Mouse (Mus musculus) adrenal gland, adult (tissue): ENCODE measurements around the gene Vill.

ENCODE experiments used
- DNase-seq, 2 experiments: peaks; one replicate each; pipeline ENCODE4 v3.0.0; 2022 to 2023; ENCODE audit warnings: low spot score in 1 of 2; ENCODE audit not compliant: inconsistent age in 2 of 2

Gene Vill

DNA sequence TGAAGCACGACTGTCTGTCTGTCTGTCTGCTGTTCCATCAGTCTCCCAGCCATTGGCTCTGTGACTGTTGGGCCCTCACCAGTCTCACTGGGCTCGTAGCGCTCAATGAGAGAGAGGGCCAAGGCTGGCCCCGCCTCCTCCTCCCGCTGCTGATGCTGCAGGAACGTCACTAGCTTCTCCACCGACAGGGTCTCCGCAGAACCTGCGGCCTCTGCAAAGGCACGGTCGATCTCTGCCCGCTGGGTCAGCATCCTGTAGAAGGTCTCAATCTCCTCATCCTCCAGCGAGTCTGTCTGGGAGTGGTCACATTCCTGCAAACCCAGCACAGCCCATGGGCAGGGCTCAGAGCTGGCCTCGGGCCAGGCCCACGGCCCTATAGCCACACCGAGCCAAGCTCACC, 23.1 kb downstream of the Vill start:
- no peak for DNase-seq

DNA sequence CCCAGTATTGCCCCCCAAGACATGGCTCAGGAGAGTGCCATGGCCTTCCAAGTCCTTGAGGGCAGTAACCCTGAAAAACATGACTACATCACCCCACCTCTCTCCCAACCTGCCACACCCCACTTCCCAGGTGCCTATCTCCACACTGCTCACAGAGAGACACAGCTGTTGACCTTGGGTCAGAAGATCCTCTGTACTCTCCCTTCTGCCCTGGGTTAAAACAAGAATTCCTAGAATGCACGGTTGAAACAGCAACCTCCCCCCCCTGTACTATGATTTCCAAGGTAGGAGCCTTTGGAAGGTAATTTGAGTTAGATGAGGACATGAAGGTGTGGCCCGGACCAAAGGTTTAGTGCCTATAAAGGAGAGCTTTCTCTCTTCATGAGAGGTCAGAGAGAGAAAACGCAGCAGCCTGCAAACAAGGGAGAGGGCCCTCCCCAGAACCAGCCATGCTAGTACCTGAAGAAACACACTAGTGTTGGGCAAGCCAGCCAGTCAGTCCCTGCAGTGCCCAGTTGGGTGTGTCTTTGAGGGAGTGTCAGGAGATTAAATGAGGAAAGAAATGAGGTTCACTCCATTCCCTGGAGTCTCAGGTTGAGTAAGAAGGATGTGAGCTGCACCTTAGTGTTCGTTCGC, 27.6 kb downstream of the Vill start:
- DNase-seq: no peak

DNA sequence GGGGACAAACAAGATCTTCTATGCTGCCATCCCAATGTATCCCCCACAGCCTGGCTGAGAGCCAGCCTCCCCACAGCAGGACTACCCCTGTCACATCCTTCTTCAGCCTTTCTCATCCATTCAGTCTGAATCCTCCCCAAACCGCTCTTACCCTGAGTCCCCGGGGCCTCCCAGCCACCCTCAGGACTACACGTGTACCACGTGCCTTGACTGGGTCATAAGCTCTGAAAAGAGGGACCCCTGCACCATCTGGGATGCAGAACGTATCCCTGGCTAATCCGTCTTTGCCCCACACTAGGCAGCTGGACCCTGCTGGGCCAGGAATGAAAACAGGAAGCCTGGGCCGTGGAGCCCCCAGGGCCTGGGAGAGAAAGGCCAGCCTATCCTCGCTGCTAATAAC, 29.5 kb downstream of the Vill start:
- DNase-seq: no peak

DNA sequence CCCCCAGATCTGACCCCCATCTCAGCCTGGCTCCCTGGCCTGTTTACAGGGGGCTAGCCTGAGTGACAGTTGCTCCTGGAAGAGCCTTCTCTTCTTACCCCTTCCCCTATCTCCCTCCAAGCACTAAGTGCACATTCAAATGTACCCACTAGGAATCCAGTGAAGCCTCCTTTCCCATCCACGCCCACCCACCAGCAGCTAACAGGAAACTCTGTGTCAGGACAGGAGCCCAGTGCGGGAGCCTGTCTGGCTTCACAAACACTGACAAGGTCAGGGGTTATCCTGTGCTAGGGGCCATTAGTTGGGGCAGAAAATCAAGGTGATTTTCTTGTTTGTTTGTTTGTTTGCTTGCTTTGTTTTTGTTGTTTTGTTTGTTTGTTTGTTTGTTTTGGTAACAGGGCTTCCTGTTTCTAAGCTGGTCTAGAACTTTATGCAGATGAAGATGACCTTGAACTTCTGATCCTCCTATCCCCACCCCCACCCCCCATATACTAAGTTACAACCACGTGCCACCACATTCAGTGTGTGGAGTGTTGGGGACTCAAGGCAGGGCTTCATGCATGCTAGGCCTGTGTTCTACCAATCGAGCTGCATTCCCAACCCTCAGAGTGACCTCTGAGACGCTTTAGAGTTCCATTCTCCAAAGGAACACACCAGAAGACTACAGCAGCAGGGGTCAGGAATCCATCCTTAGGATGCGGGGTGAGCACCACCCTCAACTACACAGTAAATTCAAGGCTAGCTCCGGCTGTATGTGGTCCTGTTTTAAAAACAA, 30.3 kb downstream of the Vill start:
- DNase-seq: no peak

DNA sequence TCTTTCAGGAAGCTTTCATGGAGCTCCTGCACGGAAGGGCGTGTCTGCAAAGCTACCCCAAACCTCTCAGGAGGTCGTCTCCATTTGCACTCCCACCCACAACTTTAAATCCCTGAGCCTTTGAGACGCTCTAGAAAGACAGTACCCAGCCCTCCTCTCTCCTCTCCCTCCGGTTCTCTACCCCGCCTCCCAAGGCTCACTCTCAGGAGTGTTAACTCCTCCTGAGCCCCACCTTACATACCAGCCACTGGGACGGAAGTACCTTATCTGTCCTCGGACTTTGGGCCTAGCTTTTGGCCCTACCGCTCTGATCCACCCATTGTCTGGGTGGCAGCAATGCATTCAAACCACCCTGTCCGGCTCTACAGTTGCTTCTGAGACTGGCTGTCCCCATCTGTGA, 31.4 kb downstream of the Vill start:
- no peak for DNase-seq

DNA sequence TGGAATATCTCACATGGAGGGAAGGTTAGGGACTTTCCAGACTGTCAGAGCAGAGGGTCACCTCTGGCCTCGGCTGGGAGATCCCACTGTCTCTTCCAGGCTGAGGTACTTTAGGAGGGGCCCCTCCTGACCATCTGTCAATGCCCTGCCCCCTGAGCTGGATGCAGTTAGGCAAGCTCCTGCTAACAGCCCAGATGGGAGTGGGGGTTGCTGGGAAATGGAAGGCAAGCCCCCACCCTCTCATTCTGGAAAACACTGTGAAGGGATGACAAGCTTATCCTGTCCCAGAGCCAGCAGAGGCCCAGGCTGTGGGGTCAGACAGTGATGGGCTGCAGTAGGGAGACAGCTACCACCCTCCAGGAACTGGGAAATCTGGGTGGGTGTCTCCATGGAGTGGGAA, 33.9 kb downstream of the Vill start:
- no peak for DNase-seq

DNA sequence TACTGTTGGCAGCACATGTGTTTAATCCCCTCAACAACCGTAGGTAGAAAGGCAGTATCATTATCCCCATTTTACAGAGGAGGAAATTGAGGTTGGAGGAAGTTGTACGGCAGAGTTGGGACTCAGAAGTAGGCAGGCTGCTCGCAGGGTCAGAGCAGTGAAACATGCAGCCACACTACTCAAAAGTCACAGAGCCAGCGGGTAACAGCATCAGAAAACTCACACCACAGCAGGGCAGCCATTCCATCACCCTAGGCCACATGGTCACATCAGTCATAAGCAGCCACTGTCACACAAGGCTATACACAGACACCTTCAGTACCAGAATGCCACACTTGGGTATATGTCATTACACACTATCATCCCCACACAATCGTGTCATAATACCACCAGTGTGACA, 34.7 kb downstream of the Vill start:
- no peak for DNase-seq

DNA sequence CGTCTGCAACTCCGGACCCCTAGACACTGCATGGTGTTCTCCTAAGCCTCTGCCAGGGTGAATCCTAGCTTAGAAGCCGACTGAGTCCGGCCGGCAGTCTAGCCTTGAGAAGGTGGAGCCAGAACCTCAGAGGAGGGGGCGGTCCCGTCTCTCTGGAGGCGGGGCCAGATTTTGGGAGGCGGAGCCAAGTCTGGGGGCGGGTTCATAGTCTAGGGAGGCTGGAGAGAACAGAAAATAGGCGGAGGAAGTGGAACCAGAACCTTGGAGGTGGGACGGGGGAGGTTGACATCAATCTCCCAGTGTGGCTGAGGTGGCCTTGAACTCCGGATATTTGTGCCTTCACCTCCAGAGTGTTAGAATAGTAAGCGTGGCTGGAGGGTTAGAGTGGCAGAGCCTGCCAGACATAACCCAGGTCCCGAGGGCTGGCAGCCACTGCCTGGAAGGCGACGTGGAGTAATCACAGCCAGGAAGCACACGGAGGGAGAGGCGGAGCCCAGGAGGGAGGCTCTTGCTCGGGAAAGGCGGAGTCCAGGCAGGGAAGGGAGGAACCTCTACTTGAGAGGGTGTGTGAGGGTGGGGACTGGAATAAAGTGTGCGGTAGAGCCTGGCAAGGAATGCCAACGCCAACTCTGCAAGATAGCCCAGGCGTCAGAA, 35.7 kb downstream of the Vill start:
- peak; percentile 97 to 100 for DNase-seq

DNA sequence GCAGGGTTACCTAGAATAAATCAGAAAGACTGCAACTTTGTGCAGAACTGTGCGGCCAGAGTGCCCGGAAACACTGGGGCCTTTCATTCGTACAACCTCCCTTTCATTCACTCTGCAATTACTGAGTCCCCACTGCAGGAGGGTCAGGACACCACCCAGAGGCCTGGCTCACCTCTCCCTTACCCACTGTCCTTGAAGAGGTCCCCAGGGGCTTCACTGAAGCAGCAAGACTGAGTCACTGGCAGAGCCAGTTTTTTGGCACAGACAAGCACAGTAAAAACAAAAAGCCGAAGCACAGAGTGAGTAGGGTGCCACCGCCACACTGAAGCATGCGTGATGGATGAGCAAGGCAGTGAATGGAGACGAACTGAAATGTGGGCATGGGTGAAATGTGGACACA, 36.9 kb downstream of the Vill start:
- DNase-seq: peak; percentile 74 to 75

DNA sequence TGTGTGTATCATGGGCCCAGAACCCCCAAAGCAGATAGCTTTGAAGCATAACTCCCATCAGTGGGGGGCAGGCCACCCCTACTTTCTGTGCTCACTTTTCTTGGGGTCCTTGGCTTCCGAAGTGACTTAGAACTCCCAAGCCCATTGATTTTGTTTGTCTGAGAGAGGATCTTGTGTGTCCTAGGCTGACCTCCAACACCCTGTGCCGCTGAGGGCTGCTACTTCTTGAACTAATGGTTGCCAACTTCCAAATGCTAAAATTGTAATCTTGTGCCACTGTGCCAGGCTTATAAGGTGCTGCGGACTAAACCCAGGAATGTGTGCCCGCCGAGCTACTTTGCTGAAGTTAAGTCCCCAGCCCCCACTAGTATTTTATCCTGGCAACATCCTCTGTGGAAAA, 37.9 kb downstream of the Vill start:
- DNase-seq: peak in 1 of 2 experiments; percentile 27

DNA sequence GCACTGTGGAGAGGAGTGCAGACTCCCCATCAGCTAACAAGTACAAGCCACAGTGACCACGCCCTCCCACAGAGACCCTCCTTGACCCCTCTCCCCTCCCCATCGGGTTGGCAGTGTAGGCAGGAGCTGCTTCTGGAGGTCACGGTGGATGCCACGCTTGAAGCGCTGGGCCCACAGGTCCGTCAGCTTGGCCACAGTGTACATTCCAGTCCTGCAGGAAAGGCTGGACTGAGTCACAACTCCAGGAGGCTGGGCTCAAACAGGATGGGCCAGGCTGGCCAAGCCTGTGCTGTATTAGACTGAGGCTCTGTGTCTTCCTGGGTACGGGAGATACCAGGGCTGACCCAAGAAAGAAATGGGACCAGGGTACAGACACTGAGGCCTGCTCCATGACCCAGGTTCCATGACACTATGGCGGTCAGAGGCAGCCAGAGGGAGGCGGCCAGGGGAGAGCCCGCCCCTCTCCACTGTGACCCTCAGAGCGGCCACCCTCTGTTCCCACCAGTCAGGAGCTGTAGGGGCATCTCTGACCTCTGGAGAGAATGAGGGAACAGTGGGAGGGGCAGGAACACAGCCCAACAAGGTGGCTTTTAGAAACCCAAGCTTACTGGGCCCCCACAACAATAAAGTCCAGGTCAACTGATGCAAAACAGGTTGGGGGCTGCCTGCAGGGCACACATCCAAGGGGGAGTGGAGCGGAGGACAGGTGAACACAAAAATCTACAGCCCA, 39.2 kb downstream of the Vill start:
- DNase-seq: peak; percentile 35 to 47

DNA sequence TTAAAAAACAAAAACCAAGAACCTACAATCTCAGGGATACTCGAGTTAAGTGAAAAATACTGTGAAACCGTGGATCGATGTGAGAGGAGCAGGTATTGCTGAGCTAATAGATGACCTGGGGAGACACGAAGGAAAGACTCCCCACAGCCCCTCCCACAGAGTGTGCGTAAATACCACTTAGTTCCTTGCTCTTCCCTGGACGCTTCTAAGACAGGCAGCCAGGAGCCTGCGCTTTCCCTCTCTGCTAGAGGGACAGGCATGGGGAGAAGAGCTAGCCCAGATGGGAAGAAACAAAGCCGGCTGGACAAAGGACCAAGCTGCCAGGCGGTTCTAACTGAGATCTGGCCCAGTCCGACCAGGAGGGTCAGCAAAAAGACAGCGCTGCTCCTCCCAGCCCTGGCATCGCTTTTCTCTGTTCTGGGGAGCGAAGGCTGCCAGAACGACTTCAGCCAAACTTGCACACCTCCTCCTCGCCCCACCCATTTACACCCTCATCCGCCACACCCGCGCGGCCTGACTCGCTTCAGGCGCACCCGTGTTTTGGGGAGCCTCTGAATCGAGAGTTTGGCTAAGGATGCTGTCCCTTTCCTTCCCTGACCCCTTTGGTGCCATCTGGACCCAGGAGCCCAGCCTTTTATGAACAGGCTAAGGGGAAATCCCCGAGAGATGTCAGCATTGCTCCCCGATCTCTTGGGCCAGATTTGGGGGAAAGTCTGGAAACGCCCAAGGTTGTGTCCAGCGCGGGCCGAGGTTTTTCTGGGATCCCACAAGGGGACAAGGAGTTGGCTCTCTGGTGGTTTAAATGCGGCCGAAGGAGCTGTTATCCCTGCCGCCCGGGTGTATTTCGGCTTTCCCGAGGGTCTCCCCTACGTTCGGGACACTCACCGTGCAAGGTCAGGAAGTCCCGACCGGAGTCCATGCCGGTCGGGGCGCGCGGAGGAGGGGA, 40.2 kb downstream of the Vill start:
- peak; percentile 51 to 67 for DNase-seq

DNA sequence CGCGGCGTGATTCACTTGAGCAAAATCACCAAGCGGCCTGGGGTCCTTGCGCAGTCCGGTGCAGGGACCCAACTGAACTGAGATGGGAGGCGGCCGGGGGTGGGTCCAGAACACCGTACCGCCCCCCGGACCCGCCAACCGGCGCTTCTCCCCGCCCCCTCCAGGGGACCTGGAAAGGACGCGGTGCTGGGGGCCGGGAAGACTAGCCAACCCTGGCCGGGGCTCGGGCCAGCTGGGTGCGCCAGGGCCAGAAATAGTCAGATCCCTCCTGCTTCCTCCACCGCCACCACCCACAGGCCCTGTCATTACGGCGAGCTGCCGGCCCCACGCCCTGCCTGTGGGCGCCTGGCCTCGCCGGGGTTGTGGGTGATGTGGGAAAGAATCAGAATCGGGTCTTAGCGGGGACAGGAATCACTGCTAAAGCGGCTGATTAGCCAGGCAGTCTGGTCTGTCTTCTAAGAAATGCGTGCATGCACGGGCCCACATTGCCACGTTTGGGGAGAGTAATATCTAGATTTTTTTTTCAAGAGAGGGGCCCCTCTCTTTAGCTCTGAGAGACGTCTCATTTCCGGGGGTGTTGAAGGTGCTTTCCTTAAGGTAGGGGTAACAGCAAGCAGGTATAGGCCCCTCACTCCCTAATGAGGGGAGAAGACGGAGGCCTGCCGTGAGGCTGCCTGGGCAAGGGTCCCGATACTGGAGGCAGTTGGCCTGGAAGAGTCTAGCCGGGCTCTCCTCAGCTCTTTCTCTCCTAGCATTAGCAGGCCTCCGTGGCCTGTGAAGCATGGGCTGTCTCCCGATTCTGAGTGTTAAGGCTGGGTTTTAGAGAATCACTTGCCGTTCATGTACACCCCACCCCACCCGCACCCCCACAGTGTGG, 41.1 kb downstream of the Vill start, which contains the start of gene Plcd1:
Gene Plcd1, minus strand, starts transcription at position 84 of the 877 bp plus-strand sequence.
- DNase-seq: peak; percentile 91 to 93

DNA sequence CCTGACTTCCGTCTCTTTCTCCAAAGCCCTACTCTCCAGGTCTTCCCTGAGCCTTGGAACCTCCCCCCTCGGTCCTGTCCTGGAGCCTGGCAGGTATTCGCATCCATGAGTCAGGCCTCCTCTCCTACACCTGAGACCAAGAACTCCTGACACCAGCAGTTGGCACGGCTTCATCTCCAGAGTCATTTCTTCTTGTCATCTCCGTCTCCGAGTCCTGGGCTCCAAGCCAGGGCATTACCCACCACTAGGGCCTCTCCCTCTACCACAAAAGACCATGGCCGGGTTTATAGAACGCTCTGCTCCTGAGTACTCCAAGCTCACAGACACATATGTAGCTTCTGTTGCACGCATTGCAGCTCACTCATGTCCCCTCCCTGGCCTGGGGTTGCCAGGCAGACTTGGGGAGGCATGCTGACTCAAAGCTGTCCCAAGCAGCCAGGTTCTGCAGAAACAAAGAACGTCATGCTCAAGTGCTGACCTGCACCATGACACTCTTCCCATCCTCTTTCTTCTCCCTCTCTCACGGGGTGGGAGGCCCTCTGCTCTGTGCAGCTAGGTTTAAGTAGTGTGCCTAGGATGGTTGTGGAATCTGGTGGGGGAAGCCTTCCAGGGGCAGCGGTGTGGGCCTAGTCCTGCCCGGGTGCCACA, 42.0 kb downstream of the Vill start:
- DNase-seq: peak in 1 of 2 experiments; percentile 32

DNA sequence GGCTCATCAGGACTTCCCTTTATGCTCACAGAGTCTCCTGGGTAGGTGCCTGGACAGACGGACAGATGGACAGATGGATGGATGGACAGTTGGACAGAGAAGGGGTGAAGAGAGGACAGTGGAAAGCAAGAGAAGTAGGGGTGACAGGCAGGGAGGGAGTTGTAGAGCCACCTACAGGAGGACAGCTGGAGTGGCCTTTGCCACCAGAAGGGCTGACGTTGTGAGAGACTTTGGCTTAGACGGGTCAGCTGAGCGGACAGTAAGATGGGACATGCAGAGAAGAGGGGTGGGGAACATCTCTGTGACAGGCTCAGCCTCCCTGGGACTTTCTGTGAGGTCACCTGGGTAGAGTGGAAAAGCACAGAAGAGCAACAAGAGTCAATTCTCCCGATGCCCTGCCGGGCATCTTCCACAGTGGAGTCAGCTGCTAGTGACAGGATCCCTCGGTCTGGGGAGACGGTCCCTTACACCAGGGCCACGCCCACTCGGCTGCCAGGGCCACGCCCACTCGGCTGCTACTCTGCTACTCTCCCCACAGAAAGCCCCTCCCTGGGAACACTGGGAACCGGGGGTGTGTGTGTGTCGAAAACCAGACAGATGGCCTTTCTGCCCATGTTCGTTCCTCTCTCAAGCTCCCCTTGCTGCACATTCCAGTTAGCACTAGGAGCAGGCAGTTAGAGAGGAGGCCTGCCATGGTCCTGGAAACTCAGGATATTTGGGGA, 47.8 kb downstream of the Vill start:
- peak; percentile 54 to 58 for DNase-seq

DNA sequence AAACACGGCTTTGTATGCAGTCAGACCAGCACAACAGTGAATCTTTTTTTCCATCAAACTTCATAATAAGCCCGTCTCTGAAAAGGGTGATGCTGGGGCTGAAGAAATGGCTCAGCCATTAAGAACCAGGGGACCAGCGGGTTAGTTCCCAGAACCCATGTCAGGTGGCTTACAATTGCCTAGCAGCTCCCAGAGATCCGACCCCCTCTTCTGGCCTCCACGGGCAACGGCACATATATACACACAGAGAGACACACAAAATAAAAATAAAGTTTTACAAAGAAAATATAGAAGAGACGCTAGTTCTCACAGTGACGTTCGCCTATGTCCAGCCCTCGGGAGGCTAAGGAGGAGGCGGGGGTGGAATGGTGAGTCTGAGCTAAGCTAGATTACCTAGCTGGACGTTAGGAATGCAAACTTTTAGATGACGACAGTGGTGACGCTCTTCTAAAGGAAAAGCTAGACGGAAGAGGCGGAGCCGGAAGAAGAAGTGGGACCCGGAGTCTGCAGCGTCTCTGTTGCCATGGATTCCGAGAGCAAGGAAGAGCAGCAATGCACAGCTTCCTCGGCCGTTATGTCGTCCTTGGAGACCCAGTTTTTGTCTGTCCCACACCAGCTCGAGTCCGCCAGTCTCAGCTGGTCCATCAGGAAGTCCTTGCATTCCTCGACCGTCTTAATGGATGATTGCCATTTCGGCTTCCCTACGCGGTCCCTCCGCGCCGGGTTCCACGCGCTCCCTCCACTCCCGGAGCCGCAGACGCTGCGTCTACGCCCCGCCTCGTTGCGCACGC, 49.6 kb downstream of the Vill start, which contains the start of gene Dlec1:
Gene Dlec1, plus strand, starts transcription at position 487 of the 791 bp plus-strand sequence.
- DNase-seq: peak; percentile 86 to 94

DNA sequence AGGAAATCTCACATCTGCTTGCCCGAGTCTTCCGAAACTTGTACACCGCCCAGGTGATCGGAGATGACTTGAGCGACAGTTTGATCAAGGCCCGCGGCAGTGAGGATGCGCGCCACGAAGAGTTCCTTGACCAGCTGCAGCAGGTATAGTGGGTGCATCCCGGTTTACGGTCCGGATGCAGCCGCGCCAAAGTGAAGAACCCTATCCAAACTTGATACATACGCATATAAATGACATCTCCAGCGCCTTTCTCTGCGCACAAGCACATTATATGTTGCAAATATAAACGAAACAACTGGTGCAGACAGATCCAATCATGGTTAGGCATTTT, 50.2 kb downstream of the Vill start:
- no peak for DNase-seq
